Mouse (Mus musculus) olfactory bulb, adult 2 months (tissue): Measurements from ENCODE around the gene Immp2l.

Experiments
- CTCF ChIP-seq: fragments of 200-500 bp; IDR thresholded peaks from 2 replicates; pipeline ENCODE4 v1.5.1; 2012; ENCODE audit warnings: low read depth, mild to moderate bottlenecking, low read length, moderate library complexity; ENCODE audit not compliant: insufficient read depth
- POLR2A ChIP-seq: fragments of 200-500 bp; IDR thresholded peaks from 2 replicates; pipeline ENCODE4 v1.6.1; 2012; ENCODE audit warnings: mild to moderate bottlenecking, low read depth, low read length, moderate library complexity; ENCODE audit not compliant: insufficient read depth

DNA sequence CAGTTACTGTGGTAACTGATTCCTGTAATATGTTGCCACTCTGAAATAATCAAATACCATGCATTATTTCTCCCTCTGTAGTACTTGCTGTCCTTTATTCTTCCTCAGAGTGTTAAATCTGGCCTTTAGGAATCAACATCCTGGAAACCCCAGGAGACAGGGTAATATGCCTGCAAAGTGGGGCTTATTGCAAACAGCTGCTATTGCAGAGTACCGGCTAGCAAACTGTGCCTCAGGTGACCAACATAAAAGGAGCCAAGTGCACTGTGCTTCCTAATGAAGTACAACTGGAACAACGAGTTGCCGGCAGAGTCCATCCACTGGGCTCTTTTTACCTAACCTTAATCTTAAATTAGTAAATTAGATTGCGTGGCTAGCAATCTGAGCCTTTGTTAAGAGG, 200.6 kb downstream of the Immp2l start:
- no peak for TF ChIP-seq POLR2A
- no peak for TF ChIP-seq CTCF
